Mouse (Mus musculus) myocyte (in vitro differentiated cells): ENCODE measurements around the gene Obox8. TPM values are rescaled to one million over a fixed set of nuclear protein-coding genes. Genes with fewer than 3 reads are reported as not detected.

ENCODE experiments used
- H3K27me3 ChIP-seq: one replicate; pipeline ENCODE4 v1.6.1; 2011; ENCODE audit not compliant: control insufficient read depth, insufficient read depth, insufficient read length
- H3K36me3 ChIP-seq: one replicate; pipeline ENCODE4 v1.6.1; 2011; ENCODE audit not compliant: control insufficient read depth, insufficient read depth
- H3K4me2 ChIP-seq: one replicate; pipeline ENCODE4 v1.6.1; 2011; ENCODE audit warnings: low read depth, control low read depth
- H3K4me3 ChIP-seq: one replicate; pipeline ENCODE4 v1.5.1; 2011; ENCODE audit warnings: mild to moderate bottlenecking, control low read depth, moderate library complexity
- H3K79me2 ChIP-seq: one replicate; pipeline ENCODE4 v1.6.1; 2011; ENCODE audit not compliant: control insufficient read depth, insufficient read depth
- H3ac ChIP-seq: one replicate; pipeline ENCODE4 v1.6.1; 2011; ENCODE audit not compliant: control insufficient read depth, insufficient read length
- CEBPB ChIP-seq: IDR thresholded peaks from 2 replicates; pipeline ENCODE4 v1.6.1; 2011; ENCODE audit warnings: mild to moderate bottlenecking, moderate library complexity; ENCODE audit not compliant: poor library complexity, insufficient read depth, severe bottlenecking
- E2F4 ChIP-seq: IDR thresholded peaks from one replicate; pipeline ENCODE4 v1.6.1; 2011; ENCODE audit warnings: mild to moderate bottlenecking, control low read depth, moderate library complexity; ENCODE audit not compliant: insufficient read depth
- MAX ChIP-seq: IDR thresholded peaks from one replicate; pipeline ENCODE4 v1.6.1; 2011; ENCODE audit warnings: low read depth, mild to moderate bottlenecking, control low read depth
- MYOD1 ChIP-seq, 3 experiments: IDR thresholded peaks; one replicate each; pipeline ENCODE4 v1.6.1; 2011; ENCODE audit warnings: control low read depth in 2 of 3, low read depth in 2 of 3, mild to moderate bottlenecking in 2 of 3, moderate library complexity in 1 of 3; ENCODE audit not compliant: insufficient read length in 2 of 3, control insufficient read depth in 1 of 3
- MYOG ChIP-seq, 3 experiments: IDR thresholded peaks; one replicate each; pipeline ENCODE4 v1.6.1; 2011; ENCODE audit warnings: control low read depth in 2 of 3, low read depth in 2 of 3, mild to moderate bottlenecking in 2 of 3; ENCODE audit not compliant: insufficient read length in 2 of 3, control insufficient read depth in 1 of 3, insufficient read depth in 1 of 3
- POLR2A ChIP-seq: IDR thresholded peaks from one replicate; pipeline ENCODE4 v1.6.1; 2011; ENCODE audit warnings: low read depth, mild to moderate bottlenecking, control low read depth, moderate library complexity; ENCODE audit not compliant: insufficient read length
- POLR2AphosphoS2 ChIP-seq: IDR thresholded peaks from one replicate; pipeline ENCODE4 v1.6.1; 2011; ENCODE audit warnings: low read depth, control low read depth; ENCODE audit not compliant: insufficient read length
- REST ChIP-seq: IDR thresholded peaks from one replicate; pipeline ENCODE4 v1.6.1; 2011; ENCODE audit warnings: mild to moderate bottlenecking, control low read depth, moderate library complexity; ENCODE audit not compliant: insufficient read depth, insufficient read length
- SRF ChIP-seq: IDR thresholded peaks from one replicate; pipeline ENCODE4 v1.6.1; 2011; ENCODE audit warnings: low read depth; ENCODE audit not compliant: control insufficient read depth, insufficient read length
- TCF12 ChIP-seq: IDR thresholded peaks from one replicate; pipeline ENCODE4 v1.6.1; 2011; ENCODE audit warnings: mild to moderate bottlenecking, control low read depth; ENCODE audit not compliant: poor library complexity, insufficient read depth, severe bottlenecking
- TCF3 ChIP-seq: IDR thresholded peaks from one replicate; pipeline ENCODE4 v1.6.1; 2011; ENCODE audit warnings: low read depth, control low read depth; ENCODE audit not compliant: insufficient read length
- USF1 ChIP-seq: IDR thresholded peaks from one replicate; pipeline ENCODE4 v1.6.1; 2011; ENCODE audit warnings: low read depth, mild to moderate bottlenecking, control low read depth, moderate library complexity
- polyA plus RNA-seq: library from polyadenylated mRNA; unstranded; fragments of >200 nt; fragmentation: generic; extraction: Trizol; gene quantifications from one replicate; pipeline ENCODE4 v1.2.1, GENCODE M21; 2012; ENCODE audit warnings: missing spikeins

Obox8 gene
- not detected for polyA plus RNA-seq

DNA sequence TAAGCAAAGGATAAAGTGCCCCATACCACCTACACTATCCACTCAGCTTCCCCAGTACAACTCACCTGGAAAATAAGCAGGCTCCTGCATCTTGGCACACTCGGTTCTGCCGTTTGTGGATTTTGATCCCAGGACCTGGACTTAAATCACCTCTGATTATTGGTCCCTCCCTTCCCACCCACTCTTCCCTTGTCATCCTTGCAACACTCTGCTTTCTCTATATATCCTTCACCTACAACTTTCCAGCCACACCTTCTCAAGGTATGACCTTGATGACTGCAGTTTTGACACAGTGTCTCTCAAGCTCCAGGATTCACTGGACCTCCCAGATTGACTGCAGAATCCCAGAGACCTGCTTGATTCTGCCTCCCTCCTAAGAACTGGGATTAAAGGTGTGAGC lies at the start of gene Obox8:
Gene Obox8 (minus strand): TSS at position 101 of the 400 bp plus-strand sequence.
- Histone ChIP-seq H3ac (no peak within 1 kb of the TSS), H3K79me2 (no peaks in the 10 kb centered on the region), H3K4me2 (no peak within 1 kb of the TSS), H3K4me3 (no peak within 1 kb of the TSS), H3K36me3 (no peaks in the 10 kb centered on the region), H3K27me3 (no peaks in the 10 kb centered on the region)
- TF ChIP-seq TCF12 (no peak), MYOG (IDR thresholded peaks at IDR 0.05; ENCODE audit: control insufficient read depth in 1 of 3, insufficient read depth in 1 of 3, insufficient read length in 2 of 3, low read depth in 2 of 3) (no peak), E2F4 (no peak), POLR2AphosphoS2 (no peak), TCF3 (no peak), MYOD1 (IDR thresholded peaks at IDR 0.05; ENCODE audit: control insufficient read depth in 1 of 3, insufficient read length in 2 of 3, low read depth in 2 of 3) (no peak), CEBPB (no peak), USF1 (no peak), MAX (no peak), POLR2A (no peak), REST (no peak), SRF (no peak)

DNA sequence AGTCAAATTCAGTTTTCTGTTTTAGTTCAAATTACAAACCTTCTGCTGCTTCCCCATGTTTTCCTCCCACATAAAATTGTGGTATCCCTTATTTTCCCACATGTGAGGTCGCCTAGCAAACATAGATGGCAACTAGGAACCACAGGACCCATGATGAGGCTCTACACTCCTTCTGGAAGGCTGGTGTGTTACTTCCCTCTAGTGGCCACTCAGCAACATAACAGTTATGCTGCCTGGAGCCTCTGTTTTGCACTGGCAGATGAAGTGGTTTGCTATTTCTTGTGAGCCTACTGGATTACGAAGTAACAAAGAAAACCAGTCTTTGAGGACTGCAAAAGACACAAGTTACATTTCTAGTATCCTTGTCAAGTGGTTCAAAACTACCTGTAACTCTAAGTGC lies 16.1 kb downstream of the Obox8 start:
- H3K4me2 ChIP-seq, result no peak overlapping the region
- no peak for TF ChIP-seq USF1
- H3ac ChIP-seq, result no peak overlapping the region
- no peaks in the 10 kb centered on the region for H3K27me3 ChIP-seq
- no peak overlapping the region for H3K4me3 ChIP-seq
- H3K36me3 ChIP-seq, result no peaks in the 10 kb centered on the region
- H3K79me2 ChIP-seq, result no peaks in the 10 kb centered on the region

DNA sequence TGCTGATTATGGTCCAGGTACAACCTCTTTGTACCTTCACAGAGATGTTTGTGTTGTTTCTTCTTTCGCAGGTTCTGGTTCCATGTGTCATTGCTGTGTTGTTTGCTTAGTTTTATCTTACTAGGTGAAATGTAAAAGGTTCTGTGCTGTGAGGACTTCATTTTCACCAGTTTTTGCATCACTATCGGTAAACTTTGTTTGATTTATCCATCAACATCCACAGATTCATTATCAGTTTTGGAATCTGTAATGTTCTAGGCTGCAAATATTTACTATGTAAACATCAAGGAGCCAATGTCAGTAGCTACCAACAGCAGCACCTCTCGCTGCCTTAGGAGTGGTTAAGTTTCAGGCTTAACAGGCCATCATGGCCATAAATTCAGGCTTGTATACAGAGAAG lies 24.7 kb downstream of the Obox8 start:
- Histone ChIP-seq H3K79me2 (no peaks in the 10 kb centered on the region), H3K36me3 (no peaks in the 10 kb centered on the region), H3ac (no peak overlapping the region), H3K4me3 (no peak overlapping the region), H3K4me2 (no peak overlapping the region), H3K27me3 (no peaks in the 10 kb centered on the region)
- no peak for TF ChIP-seq TCF12
- no peak for TF ChIP-seq MAX
- TF ChIP-seq TCF3, result no peak
- TF ChIP-seq USF1, result no peak
- TF ChIP-seq SRF, result no peak
- no peak for TF ChIP-seq REST
- TF ChIP-seq CEBPB, result no peak

DNA sequence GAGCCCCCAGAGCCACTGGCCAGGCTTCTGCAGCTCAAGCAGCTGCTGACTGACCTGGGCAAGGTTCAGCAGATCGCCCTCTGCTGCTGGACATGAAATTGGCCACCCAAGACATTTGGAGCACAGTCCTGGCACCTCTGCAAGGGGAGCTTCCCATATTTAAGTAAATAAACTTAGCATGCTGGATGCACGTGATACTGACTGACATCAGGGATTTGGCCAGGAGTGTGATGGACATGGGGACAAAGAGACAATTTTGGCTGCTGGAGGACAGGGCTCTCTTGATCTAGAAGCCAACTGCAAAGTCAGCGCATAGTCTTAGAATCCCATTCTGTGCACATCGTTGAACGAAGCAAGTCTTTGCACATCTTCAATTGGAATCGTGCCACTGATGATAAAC lies 25.8 kb downstream of the Obox8 start:
- Histone ChIP-seq H3K36me3 (no peaks in the 10 kb centered on the region), H3ac (no peak overlapping the region), H3K27me3 (no peaks in the 10 kb centered on the region), H3K4me2 (no peak overlapping the region), H3K4me3 (no peak overlapping the region), H3K79me2 (no peaks in the 10 kb centered on the region)
- TF ChIP-seq POLR2AphosphoS2, result no peak

Other genes with a start within 250 kb of the Obox8 start
- not detected for gene Sult2a3, start 210.5 kb downstream of the Obox8 start, polyA plus RNA-seq
- not detected for gene Sult2a6, start 78.7 kb downstream of the Obox8 start, polyA plus RNA-seq
- gene Sult2a8, start 113.2 kb upstream of the Obox8 start, polyA plus RNA-seq, result not detected
- not detected for gene Sult2a7, start 160.7 kb upstream of the Obox8 start, polyA plus RNA-seq
- gene Vmn1r90, start 229.9 kb upstream of the Obox8 start, polyA plus RNA-seq, result not detected